ENCODE assay signal across 8 mouse cellular contexts in the genomic region with DNA sequence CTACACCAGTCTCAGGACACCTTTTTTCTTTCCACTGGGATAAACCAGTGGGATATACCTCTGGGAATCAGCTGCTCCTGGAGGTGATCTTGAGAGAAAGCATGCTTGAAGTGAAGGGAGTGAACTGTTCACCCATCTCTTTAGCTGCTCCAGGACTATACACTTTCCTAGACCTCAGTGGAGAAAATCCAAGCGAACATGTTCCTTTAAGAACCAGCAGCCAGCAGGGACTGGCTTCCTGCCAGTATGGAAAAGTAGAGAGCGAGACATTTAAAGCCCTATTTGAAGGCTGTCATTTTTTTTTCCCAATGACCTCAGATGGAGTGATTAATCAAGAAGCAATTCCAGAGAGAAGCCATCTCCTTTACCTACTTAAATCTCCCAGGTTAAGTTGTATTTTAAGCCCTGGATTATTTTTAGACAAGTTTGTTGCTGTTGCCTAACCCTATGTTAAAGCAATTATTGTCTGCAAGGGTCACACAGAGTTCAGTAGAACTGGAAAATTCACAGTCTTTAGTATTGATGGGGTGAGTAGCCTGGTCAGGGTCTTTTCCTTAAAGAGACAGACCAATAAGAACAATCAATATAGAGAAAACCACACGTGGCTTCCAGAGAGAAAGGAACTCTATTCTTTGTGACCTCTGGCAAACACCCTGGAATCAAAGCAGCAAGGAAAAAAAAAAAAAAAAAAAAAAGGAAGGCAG.
DNase-seq lines count a peak whose midpoint lies in the region; ATAC-seq and TF ChIP-seq lines count a peak whose summit lies in the region.

No protein-coding gene starts in this region.

- no peaks in the 10 kb centered on the region for H3K27me3 ChIP-seq in lung, embryonic 14.5 days (ENCODE audit: insufficient read depth, low read length)
- H3K27me3 ChIP-seq in heart, embryonic 12.5 days (replicated peaks), result no peaks in the 10 kb centered on the region
- no peaks in the 10 kb centered on the region for H3K27me3 ChIP-seq in limb, embryonic 10.5 days (ENCODE audit: low read depth, poor library complexity, severe bottlenecking)

- H3K4me3 ChIP-seq in lung, embryonic 14.5 days (ENCODE audit: low read depth, low read length), result no peak overlapping the region
- no peak overlapping the region for H3K4me3 ChIP-seq in lung, adult 2 months (replicated peaks; ENCODE audit: extremely low read depth, low read depth, low read length)
- H3K4me3 ChIP-seq in heart, embryonic 12.5 days, result no peak overlapping the region
- H3K4me3 ChIP-seq in limb, embryonic 10.5 days, result no peak overlapping the region

- H3K27ac ChIP-seq in lung, embryonic 14.5 days (ENCODE audit: low read depth), result peak overlapping the region; percentile 44; the same call in 1 of the 2 replicates
- peak overlapping the region; percentile 47 for H3K27ac ChIP-seq in heart, embryonic 12.5 days (ENCODE audit: poor library complexity, severe bottlenecking)
- H3K27ac ChIP-seq in limb, embryonic 10.5 days, result peak overlapping the region; percentile 66; the same call in 1 of the 2 replicates

- no peaks in the 10 kb centered on the region for H3K9me3 ChIP-seq in lung, embryonic 14.5 days (ENCODE audit: low read depth, low read length)
- H3K9me3 ChIP-seq in heart, embryonic 12.5 days (replicated peaks), result no peaks in the 10 kb centered on the region
- no peaks in the 10 kb centered on the region for H3K9me3 ChIP-seq in limb, embryonic 10.5 days (replicated peaks)

- WGBS in lung, embryonic 14.5 days, result 3% methylated on average over 3 of the region's 3 CpGs
- WGBS in lung, adult 2 months, result 12% methylated on average over 3 of the region's 3 CpGs
- 13% methylated on average over 3 of the region's 3 CpGs for WGBS in heart, embryonic 12.5 days
- WGBS in limb, embryonic 10.5 days, result 16% methylated on average over 3 of the region's 3 CpGs

- no peaks in the 10 kb centered on the region for H3K36me3 ChIP-seq in lung, embryonic 14.5 days (ENCODE audit: insufficient read depth)
- no peaks in the 10 kb centered on the region for H3K36me3 ChIP-seq in heart, embryonic 12.5 days
- no peaks in the 10 kb centered on the region for H3K36me3 ChIP-seq in limb, embryonic 10.5 days

- H3K9ac ChIP-seq in lung, embryonic 14.5 days, result no peak overlapping the region
- H3K9ac ChIP-seq in heart, embryonic 12.5 days, result no peak overlapping the region

- H3K4me2 ChIP-seq in lung, embryonic 14.5 days, result peak overlapping the region; percentile 25; the same call in 1 of the 2 replicates
- H3K4me2 ChIP-seq in heart, embryonic 12.5 days, result no peak overlapping the region

- H3K4me1 ChIP-seq in lung, embryonic 14.5 days (ENCODE audit: insufficient read depth), result peaks cover 15% of the 10 kb centered on the region
- no peaks in the 10 kb centered on the region; the same call in 1 of the 2 replicates for H3K4me1 ChIP-seq in lung, adult 2 months (ENCODE audit: control insufficient read depth, insufficient read depth, low read length)
- H3K4me1 ChIP-seq in heart, embryonic 12.5 days (replicated peaks), result peaks cover 15% of the 10 kb centered on the region
- H3K4me1 ChIP-seq in limb, embryonic 10.5 days, result peaks cover 32% of the 10 kb centered on the region

- TF ChIP-seq POLR2A in lung, adult 2 months (IDR thresholded peaks at IDR 0.05; ENCODE audit: borderline replicate concordance, extremely low read depth, low read depth, low read length), result no peak

- DNase-seq in lung, embryonic 14.5 days, result peak; percentile 94
- DNase-seq in lung, adult 2 months, result no peak
- peak; percentile 13 for DNase-seq in embryo, embryonic 10 days (ENCODE audit: low spot score)
- no peak for DNase-seq in limb, embryonic 10.5 days (ENCODE audit: low spot score)
- DNase-seq in skeletal muscle tissue, adult 2 months (ENCODE audit: low read depth, low spot score), result peak; percentile 30
- DNase-seq in frontal cortex, postnatal 14 days (ENCODE audit: low spot score in 2 of 2), result no peak
- no peak for DNase-seq in thymus, postnatal 4 days

- no peak for TF ChIP-seq CTCF in lung, embryonic 14.5 days (IDR thresholded peaks at IDR 0.05; ENCODE audit: low read depth)
- TF ChIP-seq CTCF in lung, adult 2 months (IDR thresholded peaks at IDR 0.05; ENCODE audit: insufficient read depth, low read length), result no peak

- ATAC-seq in lung, embryonic 14.5 days (ENCODE audit: insufficient read depth), result peak; percentile 85
- peak; percentile 61; the same call in 1 of the 2 replicates for ATAC-seq in heart, embryonic 12.5 days (ENCODE audit: insufficient number of reproducible peaks, low FRiP score)

Comparison
In these comparisons a context has a peak if more than half of its experiments do, and no peak if none do; other contexts are left out.
1. DNase-seq: peak in lung, embryonic 14.5 days (single experiment), embryo, embryonic 10 days (single experiment) and skeletal muscle tissue, adult 2 months (single experiment); none in lung, adult 2 months (single experiment), limb, embryonic 10.5 days (single experiment), frontal cortex, postnatal 14 days (0 of 2) and thymus, postnatal 4 days (single experiment).
2. Peak in every context shown above with its lines, with median percentiles within 50 percentile points of each other: H3K27ac ChIP-seq.